8 mouse cellular contexts compared by ENCODE assay signal in genomic region chr12:84194400-84195109, GRCm38 (mm10). TPM values are rescaled to one million over a fixed set of nuclear protein-coding genes. Genes with fewer than 3 reads are reported as not detected.
DNase-seq lines count a peak whose midpoint lies in the region; ATAC-seq and TF ChIP-seq lines count a peak whose summit lies in the region.

No protein-coding gene starts in this region.

- TF ChIP-seq POLR2A in bone marrow, adult 2 months (IDR thresholded peaks at IDR 0.05; ENCODE audit: borderline replicate concordance, control insufficient read depth, low read depth, low read length), result no peak

- WGBS in kidney, embryonic 14.5 days, result 4% methylated on average over 13 of the region's 13 CpGs
- 4% methylated on average over 13 of the region's 13 CpGs for WGBS in bone marrow, adult 2 months
- 3% methylated on average over 13 of the region's 13 CpGs for WGBS in hindbrain, embryonic 14.5 days
- 3% methylated on average over 13 of the region's 13 CpGs for WGBS in midbrain, embryonic 14.5 days

- H3K27me3 ChIP-seq in kidney, embryonic 14.5 days (ENCODE audit: control insufficient read depth, insufficient read depth, low read length), result no peaks in the 10 kb centered on the region
- no peaks in the 10 kb centered on the region for H3K27me3 ChIP-seq in hindbrain, embryonic 14.5 days (ENCODE audit: control insufficient read depth, insufficient read depth, low read length)
- H3K27me3 ChIP-seq in midbrain, embryonic 14.5 days (ENCODE audit: control insufficient read depth, insufficient read depth, low read length), result no peaks in the 10 kb centered on the region

- no peak for ATAC-seq in kidney, embryonic 14.5 days (ENCODE audit: low FRiP score, low TSS enrichment)
- no peak for ATAC-seq in hindbrain, embryonic 14.5 days (ENCODE audit: low FRiP score)
- 0 out of 2 replicates have a peak, but pooled peaks have one; percentile 1 for ATAC-seq in midbrain, embryonic 14.5 days (ENCODE audit: low FRiP score, low TSS enrichment)

- H3K9ac ChIP-seq in kidney, embryonic 14.5 days (ENCODE audit: low read depth, low read length), result peak overlapping the region; percentile 94
- peak overlapping the region; percentile 92 for H3K9ac ChIP-seq in hindbrain, embryonic 14.5 days
- peak overlapping the region; percentile 89 for H3K9ac ChIP-seq in midbrain, embryonic 14.5 days (replicated peaks; ENCODE audit: low read length)

- TF ChIP-seq CTCF in bone marrow, adult 2 months (IDR thresholded peaks at IDR 0.05; ENCODE audit: control insufficient read depth, insufficient read depth, low read length), result no peak

- H3K9me3 ChIP-seq in kidney, embryonic 14.5 days (ENCODE audit: control insufficient read depth, low read length), result no peaks in the 10 kb centered on the region
- no peaks in the 10 kb centered on the region for H3K9me3 ChIP-seq in hindbrain, embryonic 14.5 days (ENCODE audit: control insufficient read depth, low read length)
- H3K9me3 ChIP-seq in midbrain, embryonic 14.5 days (ENCODE audit: control insufficient read depth, low read length), result no peaks in the 10 kb centered on the region

- no peaks in the 10 kb centered on the region for H3K36me3 ChIP-seq in kidney, embryonic 14.5 days (ENCODE audit: control insufficient read depth, insufficient read depth, low read length)
- H3K36me3 ChIP-seq in hindbrain, embryonic 14.5 days (replicated peaks; ENCODE audit: control insufficient read depth, insufficient read depth), result no peaks in the 10 kb centered on the region
- no peaks in the 10 kb centered on the region for H3K36me3 ChIP-seq in midbrain, embryonic 14.5 days (ENCODE audit: control insufficient read depth, insufficient read depth, low read length)

- peak overlapping the region; percentile 76 for H3K4me3 ChIP-seq in kidney, embryonic 14.5 days (ENCODE audit: low read length)
- H3K4me3 ChIP-seq in bone marrow, adult 2 months (replicated peaks; ENCODE audit: control insufficient read depth, low read depth, low read length), result peak overlapping the region; percentile 55
- H3K4me3 ChIP-seq in hindbrain, embryonic 14.5 days (replicated peaks; ENCODE audit: low read length), result peak overlapping the region; percentile 86
- peak overlapping the region; percentile 83 for H3K4me3 ChIP-seq in midbrain, embryonic 14.5 days (replicated peaks; ENCODE audit: low read depth, low read length)

- peak overlapping the region; percentile 85 for H3K4me2 ChIP-seq in kidney, embryonic 14.5 days (replicated peaks; ENCODE audit: low read depth, low read length)
- peak overlapping the region; percentile 80 for H3K4me2 ChIP-seq in hindbrain, embryonic 14.5 days (replicated peaks)
- peak overlapping the region; percentile 84 for H3K4me2 ChIP-seq in midbrain, embryonic 14.5 days (ENCODE audit: low read length)

- DNase-seq in kidney, postnatal 25 days, result no peak
- no peak for DNase-seq in hindbrain, embryonic 14.5 days (ENCODE audit: low spot score)
- DNase-seq in midbrain, embryonic 14.5 days, result peak; percentile 60
- no peak for DNase-seq in thymus, postnatal 36 days
- no peak for DNase-seq in natural killer cell, adult 2 months (ENCODE audit: low spot score in 2 of 2)
- DNase-seq in adrenal gland, adult 8-10 months, result no peak

- H3K4me1 ChIP-seq in kidney, embryonic 14.5 days (ENCODE audit: control insufficient read depth, insufficient read depth, low read length), result peaks cover 47% of the 10 kb centered on the region
- peaks cover 7% of the 10 kb centered on the region for H3K4me1 ChIP-seq in bone marrow, adult 2 months (ENCODE audit: control insufficient read depth, insufficient read depth, low read length)
- peaks cover 44% of the 10 kb centered on the region for H3K4me1 ChIP-seq in hindbrain, embryonic 14.5 days (replicated peaks; ENCODE audit: control insufficient read depth, insufficient read depth, low read length)
- peaks cover 33% of the 10 kb centered on the region for H3K4me1 ChIP-seq in midbrain, embryonic 14.5 days (ENCODE audit: control insufficient read depth, insufficient read depth, low read length)

- H3K27ac ChIP-seq in kidney, embryonic 14.5 days (ENCODE audit: low read depth, low read length), result peak overlapping the region; percentile 98; the same call in 1 of the 2 replicates
- H3K27ac ChIP-seq in bone marrow, adult 2 months (ENCODE audit: control insufficient read depth, insufficient read depth, low read depth, low read length, poor library complexity), result peak overlapping the region; percentile 27; the same call in 1 of the 2 replicates
- peak overlapping the region; percentile 95 for H3K27ac ChIP-seq in hindbrain, embryonic 14.5 days
- H3K27ac ChIP-seq in midbrain, embryonic 14.5 days (replicated peaks; ENCODE audit: low read depth, low read length), result peak overlapping the region; percentile 95

RNA-seq across cellular contexts. Expression of gene Elmsan1, which starts 24.1 kb away (rescaled TPM):
- polyA plus RNA-seq in kidney, embryonic 14.5 days (2014; fragmentation: Nextera tagmentation; extraction: Ambion mirVana), result 5.8 and 9.3 TPM in 2 replicates
- 12.5 and 20.0 TPM in 2 replicates for polyA plus RNA-seq in bone marrow, adult 2 months (2011; ENCODE audit: insufficient read depth, insufficient read length, low replicate concordance, missing spikeins)
- 4.4 and 4.8 TPM in 2 replicates for polyA plus RNA-seq in hindbrain, embryonic 14.5 days (2014; fragmentation: Nextera tagmentation; extraction: Ambion mirVana)
- polyA plus RNA-seq in midbrain, embryonic 14.5 days (2014; fragmentation: Nextera tagmentation; extraction: Ambion mirVana), result 2.7 and 4.3 TPM in 2 replicates
- 10 to 100 TPM; 21.2 to 31.2 (median 27.3) TPM for total RNA-seq in adrenal gland, adult 8-10 months (2022)

RNA-seq across cellular contexts. Expression of gene Pnma1, which starts 46.3 kb away (rescaled TPM):
- polyA plus RNA-seq in kidney, embryonic 14.5 days (2014; fragmentation: Nextera tagmentation; extraction: Ambion mirVana), result 0.24 and 0.51 TPM in 2 replicates
- polyA plus RNA-seq in bone marrow, adult 2 months (2011; ENCODE audit: insufficient read depth, insufficient read length, low replicate concordance, missing spikeins), result 1.8 and 2.8 TPM in 2 replicates
- 3.2 and 4.1 TPM in 2 replicates for polyA plus RNA-seq in hindbrain, embryonic 14.5 days (2014; fragmentation: Nextera tagmentation; extraction: Ambion mirVana)
- polyA plus RNA-seq in midbrain, embryonic 14.5 days (2014; fragmentation: Nextera tagmentation; extraction: Ambion mirVana), result 5.4 and 6.2 TPM in 2 replicates
- total RNA-seq in adrenal gland, adult 8-10 months (2022), result under 1 TPM; 0.09 to 0.56 (median 0.35) TPM

Comparison
In these comparisons a context has a peak if more than half of its experiments do, and no peak if none do; other contexts are left out.
1. H3K27ac ChIP-seq: peak in every context shown above with its lines; median percentile 98 in kidney, embryonic 14.5 days; 95 in hindbrain, embryonic 14.5 days; 95 in midbrain, embryonic 14.5 days; 27 in bone marrow, adult 2 months.